Mouse (Mus musculus) bone marrow, adult 2 months (tissue): Measurements from ENCODE around the gene March8.

ENCODE experiments used
- CTCF ChIP-seq: fragments of 200-500 bp; IDR thresholded peaks from 2 replicates; pipeline ENCODE4 v1.5.1; 2011; ENCODE audit warnings: low read length, control low read depth; ENCODE audit not compliant: control insufficient read depth, insufficient read depth
- POLR2A ChIP-seq: fragments of 200-500 bp; IDR thresholded peaks from 2 replicates; pipeline ENCODE4 v1.6.1; 2011; ENCODE audit warnings: low read depth, mild to moderate bottlenecking, control low read depth, low read length, borderline replicate concordance; ENCODE audit not compliant: control insufficient read depth

DNA sequence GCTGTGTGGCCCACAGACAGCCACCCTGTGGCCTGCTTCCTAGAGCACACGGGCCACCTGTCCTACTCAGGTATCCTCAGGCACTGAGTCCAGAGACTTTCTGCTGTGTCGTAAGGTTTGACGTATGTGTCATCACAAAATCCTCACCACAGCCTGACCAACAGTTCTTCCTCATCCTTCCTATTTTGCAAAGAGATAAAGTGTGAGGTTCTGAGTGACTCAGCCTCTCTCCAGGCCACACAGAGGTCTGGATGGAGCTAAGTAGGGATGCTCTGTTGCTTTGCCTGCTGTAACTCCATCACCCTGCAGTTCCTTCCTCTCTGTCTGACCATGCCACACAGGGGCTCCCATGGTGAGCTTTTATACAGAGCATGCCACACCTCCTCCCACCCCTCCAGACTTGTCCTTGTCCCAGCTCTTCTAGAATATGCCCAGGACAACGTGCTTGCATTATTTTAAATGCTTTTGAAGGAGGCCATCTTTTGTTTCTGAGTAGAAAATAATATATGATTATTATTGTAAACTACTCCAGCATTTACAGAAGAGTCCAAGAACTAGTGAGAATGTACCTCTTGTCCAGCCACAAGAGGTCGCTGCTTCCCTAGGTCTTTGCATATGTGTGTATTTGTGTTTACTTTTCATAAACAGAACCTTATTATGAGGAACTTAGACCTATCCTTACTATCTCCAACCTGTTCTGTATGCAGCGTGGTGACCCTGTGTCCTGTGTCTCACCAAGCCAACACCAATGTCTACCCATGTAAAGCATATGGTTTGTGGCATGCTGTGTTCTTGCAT is 79.9 kb downstream of the March8 start:
- TF ChIP-seq POLR2A (no peak), CTCF (no peak)
